Mouse (Mus musculus) CD4-positive, CD25-positive, alpha-beta regulatory T cell, adult 2 months (primary cell): ENCODE data around the gene Gdf15.
"Not testable (repeated sequence)": the region's sequence is repeated elsewhere in the genome, so short reads cannot be mapped to it uniquely, and the experiment has no call there.

Source experiments
- DNase-seq: peaks from one replicate; pipeline ENCODE4 v3.0.0-alpha.2; 2012; ENCODE audit warnings: low read depth, low spot score

Gene Gdf15

DNA sequence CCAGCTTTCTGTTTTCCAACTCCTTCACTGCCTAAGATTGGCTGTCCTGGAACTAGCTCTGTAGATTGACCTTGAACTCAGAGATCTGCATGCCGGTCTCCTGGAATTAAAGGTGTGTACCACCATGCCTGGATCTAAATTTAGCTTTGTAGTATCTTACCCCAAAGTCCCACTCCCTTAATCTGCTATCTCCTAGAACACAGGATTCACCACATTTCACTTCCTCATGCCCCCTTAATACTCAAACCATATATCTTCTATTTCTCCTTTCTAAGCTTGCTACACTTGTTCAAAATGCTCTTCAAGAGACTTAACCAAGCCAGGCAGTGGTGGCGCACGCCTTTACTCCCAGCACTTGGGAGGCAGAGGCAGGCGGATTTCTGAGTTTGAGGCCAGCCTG, 44.3 kb downstream of the Gdf15 start:
- DNase-seq: not testable (repeated sequence)

DNA sequence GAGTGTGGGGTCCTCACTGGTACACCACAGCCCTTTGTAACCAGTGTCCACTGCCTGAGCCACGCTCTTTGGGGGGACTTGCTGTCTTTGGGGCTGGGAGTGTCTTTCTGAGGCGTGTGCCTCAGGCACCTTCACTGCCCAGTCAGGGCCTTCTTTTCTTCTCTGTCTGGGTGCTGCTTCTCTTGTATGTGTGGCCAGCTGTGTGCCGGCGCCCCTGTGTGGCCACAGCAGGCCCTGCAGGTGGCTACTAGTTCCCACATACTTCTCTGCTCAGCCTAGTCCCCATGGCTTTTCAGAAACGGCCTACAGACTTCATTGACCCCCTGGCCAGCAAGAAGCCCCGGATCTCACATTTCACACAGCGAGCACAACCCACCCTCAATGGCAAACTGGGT, 47.0 kb downstream of the Gdf15 start:
- peak; percentile 72 for DNase-seq

DNA sequence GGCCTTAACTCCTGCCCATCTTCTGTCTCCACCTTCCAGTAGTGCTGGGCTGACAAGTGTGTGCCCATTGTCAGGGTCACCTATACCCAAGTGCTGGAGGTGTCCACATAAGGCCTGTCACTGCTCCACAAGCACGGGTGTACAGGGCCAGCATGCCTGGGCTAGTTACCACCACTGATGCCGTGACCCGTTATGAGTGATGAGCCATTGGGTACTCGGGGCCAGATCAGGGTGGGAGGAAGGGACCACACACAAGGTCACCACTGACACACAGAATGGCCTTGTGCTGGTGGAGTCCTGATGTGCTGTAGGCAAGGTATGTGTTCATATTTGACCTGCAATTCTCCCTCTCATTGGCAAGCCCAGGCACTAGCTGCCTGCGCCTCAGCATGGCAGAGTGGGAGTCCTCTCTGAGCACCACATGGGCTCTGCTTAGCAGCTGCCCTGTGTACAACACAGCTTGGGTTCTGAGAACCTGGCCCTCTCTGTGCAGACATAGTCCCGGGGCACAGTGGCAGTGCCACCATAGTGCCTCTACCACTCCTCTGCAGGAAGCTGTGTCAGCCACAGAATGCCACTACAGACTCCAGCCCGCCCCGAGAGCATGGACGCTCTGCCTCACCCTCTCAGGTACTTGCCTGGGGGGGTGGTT, 47.5 kb downstream of the Gdf15 start:
- no peak for DNase-seq

DNA sequence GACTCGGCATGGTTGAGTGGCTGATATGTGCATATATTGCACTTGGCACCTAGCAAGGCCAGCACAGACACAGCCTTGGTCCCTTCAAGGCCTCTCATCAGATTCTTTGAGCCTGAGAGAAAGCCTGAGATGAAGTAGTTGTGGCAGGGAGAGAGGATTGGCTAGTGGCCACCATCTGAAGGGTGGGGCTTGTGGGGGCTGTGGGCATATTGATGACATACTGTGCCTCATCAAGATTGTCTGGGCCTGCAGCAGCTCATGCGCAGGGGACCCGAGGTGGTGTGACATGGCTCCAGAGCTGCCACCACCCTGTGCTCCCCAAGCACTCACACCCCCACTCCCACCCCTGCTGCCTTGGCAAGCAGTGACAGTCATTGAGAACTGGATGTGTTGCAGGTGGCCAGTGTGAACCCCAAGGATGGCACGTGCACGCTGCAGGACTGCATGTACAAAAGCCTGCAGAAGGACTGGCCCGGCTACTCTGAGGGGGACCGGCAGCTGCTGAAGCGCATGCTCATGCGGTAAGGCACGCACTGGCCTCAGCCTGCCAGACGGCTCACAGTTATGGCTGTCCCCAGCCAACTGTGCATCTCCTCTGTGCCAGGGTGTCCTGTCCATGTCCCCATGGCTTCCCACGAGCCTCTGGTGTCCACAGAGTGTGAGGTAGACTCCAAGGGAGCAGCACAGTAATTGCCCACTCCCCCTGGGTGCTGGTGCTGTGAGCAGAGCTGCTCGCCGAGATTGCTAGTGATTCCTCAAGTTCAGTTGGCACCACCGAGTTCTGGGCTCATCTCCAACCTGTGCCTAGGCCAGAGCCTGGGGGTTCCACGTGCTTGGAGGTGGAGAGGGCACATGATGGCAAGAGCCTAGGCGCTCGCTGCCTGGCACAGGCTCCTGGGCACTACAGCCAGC, 48.5 kb downstream of the Gdf15 start:
- DNase-seq: no peak
